Mouse (Mus musculus) spleen, postnatal 10 days (tissue): ENCODE measurements around the gene E430018J23Rik.
"Not testable (repeated sequence)": the region's sequence is repeated elsewhere in the genome, so short reads cannot be mapped to it uniquely, and the experiment has no call there.

Experiments used
- DNase-seq, 2 experiments: peaks; one replicate each; pipeline ENCODE4 v3.0.0; 2021 to 2022; ENCODE audit warnings: low spot score in 2 of 2

E430018J23Rik gene

GRCm38 (mm10) chr7:127393157-127393943 lies at the start of gene E430018J23Rik:
Gene E430018J23Rik (minus strand): TSS chr7:127393629.
- peak; percentile 75 to 93 for DNase-seq

- DNase-seq: peak in 1 of 2 experiments; percentile 64
Observed at GRCm38 (mm10) chr7:127437724-127438123, 44.3 kb upstream of the E430018J23Rik start.

- DNase-seq: no peak
Observed at GRCm38 (mm10) chr7:127435206-127435605, 41.8 kb upstream of the E430018J23Rik start.

GRCm38 (mm10) chr7:127426354-127426753 lies 32.9 kb upstream of the E430018J23Rik start:
- no peak for DNase-seq

GRCm38 (mm10) chr7:127425911-127426310 lies 32.5 kb upstream of the E430018J23Rik start:
- DNase-seq: no peak

- no peak for DNase-seq
Observed at GRCm38 (mm10) chr7:127425291-127425690, 31.9 kb upstream of the E430018J23Rik start.

- DNase-seq: peak in 1 of 2 experiments; percentile 60
Observed at GRCm38 (mm10) chr7:127422247-127422646, 28.8 kb upstream of the E430018J23Rik start.

- peak; percentile 94 to 97 for DNase-seq
Observed at GRCm38 (mm10) chr7:127421388-127422191, 28.2 kb upstream of the E430018J23Rik start, which contains the start of gene Zfp688. Gene Zfp688 (minus strand): TSS chr7:127422068.

GRCm38 (mm10) chr7:127411418-127411817 lies 18.0 kb upstream of the E430018J23Rik start:
- no peak for DNase-seq

- peak; percentile 76 to 89 for DNase-seq
Observed at GRCm38 (mm10) chr7:127406002-127406987, 12.9 kb upstream of the E430018J23Rik start, which contains the start of gene Zfp764. Gene Zfp764 (minus strand): TSS chr7:127406822.

- not testable (repeated sequence) for DNase-seq
Observed at GRCm38 (mm10) chr7:127404101-127404500, 10.7 kb upstream of the E430018J23Rik start.

GRCm38 (mm10) chr7:127402980-127403379 lies 9.6 kb upstream of the E430018J23Rik start:
- DNase-seq: no peak

- DNase-seq: no peak
Observed at GRCm38 (mm10) chr7:127400355-127400754, 6.9 kb upstream of the E430018J23Rik start.

- DNase-seq: no peak
Observed at GRCm38 (mm10) chr7:127393944-127394333, 510 bp upstream of the E430018J23Rik start.

- DNase-seq: no peak
Observed at GRCm38 (mm10) chr7:127392251-127392824, 1.1 kb downstream of the E430018J23Rik start.

GRCm38 (mm10) chr7:127391538-127391937 lies 1.9 kb downstream of the E430018J23Rik start:
- no peak for DNase-seq

- no peak for DNase-seq
Observed at GRCm38 (mm10) chr7:127390306-127390705, 3.1 kb downstream of the E430018J23Rik start.

GRCm38 (mm10) chr7:127388201-127388600 lies 5.2 kb downstream of the E430018J23Rik start:
- not testable (repeated sequence) for DNase-seq

- peak; percentile 87 to 95 for DNase-seq
Observed at GRCm38 (mm10) chr7:127386641-127387392, 6.6 kb downstream of the E430018J23Rik start, which contains the start of gene 9130019O22Rik. Gene 9130019O22Rik (minus strand): TSS chr7:127387166.

- DNase-seq: not testable (repeated sequence)
Observed at GRCm38 (mm10) chr7:127385560-127385959, 7.9 kb downstream of the E430018J23Rik start.
